Mouse (Mus musculus) embryonic facial prominence, embryonic 12.5 days (tissue): ENCODE data around the gene Bcl2l15. TPM values are rescaled to one million over a fixed set of nuclear protein-coding genes. Genes with fewer than 3 reads are reported as not detected.

ENCODE experiments used
- ATAC-seq: fragments of 200-750 bp; cut with Nextera tagmentation; 2 replicates; pipeline ENCODE4 v1.8.0; 2017; ENCODE audit not compliant: insufficient number of reproducible peaks, insufficient read depth, low FRiP score, low TSS enrichment
- H3K27ac ChIP-seq: fragments of 300-500 bp; sonication (generic); 2 replicates; pipeline ENCODE4 v1.5.1; 2016; ENCODE audit warnings: mild to moderate bottlenecking
- H3K27me3 ChIP-seq: fragments of 300-500 bp; sonication (generic); 2 replicates; pipeline ENCODE4 v1.6.1; 2016; ENCODE audit warnings: mild to moderate bottlenecking, moderate library complexity
- H3K36me3 ChIP-seq: fragments of 300-500 bp; sonication (generic); 2 replicates; pipeline ENCODE4 v1.6.1; 2016; ENCODE audit warnings: mild to moderate bottlenecking
- H3K4me1 ChIP-seq: fragments of 300-500 bp; sonication (generic); 2 replicates; pipeline ENCODE4 v1.6.1; 2016
- H3K4me2 ChIP-seq: fragments of 300-500 bp; sonication (generic); replicated peaks from 2 replicates; pipeline ENCODE4 v1.6.1; 2016; ENCODE audit warnings: mild to moderate bottlenecking, moderate library complexity
- H3K4me3 ChIP-seq: fragments of 300-500 bp; sonication (generic); 2 replicates; pipeline ENCODE4 v1.5.1; 2016; ENCODE audit warnings: mild to moderate bottlenecking
- H3K9ac ChIP-seq: fragments of 300-500 bp; sonication (generic); 2 replicates; pipeline ENCODE4 v1.6.1; 2016; ENCODE audit warnings: mild to moderate bottlenecking, moderate library complexity
- H3K9me3 ChIP-seq: fragments of 300-500 bp; sonication (generic); 2 replicates; pipeline ENCODE4 v1.6.1; 2016; ENCODE audit warnings: mild to moderate bottlenecking, moderate library complexity
- WGBS: fragments of 180-500 bp; shearing (Covaris S2); methylation state at CpG from one replicate; pipeline ENCODE4 v1.1.7; 2016; 5-methylcytosine and 5-hydroxymethylcytosine counted together
- polyA plus RNA-seq: library from polyadenylated mRNA; unstranded; fragments of >200 nt; fragmentation: Nextera tagmentation; extraction: Ambion mirVana; gene quantifications from 2 replicates; pipeline ENCODE4 v1.2.1, GENCODE M21; 2016

Gene Bcl2l15
- polyA plus RNA-seq, 1 experiment from 2014 or later: not detected

DNA sequence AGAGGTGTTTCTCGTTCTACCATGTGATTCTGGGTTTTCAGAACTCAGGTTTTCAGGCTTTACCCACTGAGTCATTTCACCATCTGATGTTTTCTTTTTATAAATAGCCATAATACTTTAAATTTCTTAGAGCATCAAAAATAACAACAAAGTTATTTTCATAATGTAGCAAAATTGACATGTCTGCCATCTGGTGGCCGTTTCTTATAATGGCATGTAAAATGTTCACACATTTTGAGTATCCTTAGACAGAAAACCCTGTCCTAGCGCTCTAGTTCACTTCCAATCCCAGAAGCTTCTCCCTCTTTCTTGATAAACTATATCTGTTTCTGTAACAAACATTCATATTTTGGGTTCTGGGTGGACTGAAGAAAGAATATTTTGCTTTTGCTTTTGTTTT is 55.2 kb downstream of the Bcl2l15 start:
- Histone ChIP-seq H3K9ac (no peak overlapping the region), H3K4me2 (no peak overlapping the region), H3K36me3 (no peaks in the 10 kb centered on the region), H3K4me1 (no peaks in the 10 kb centered on the region), H3K9me3 (no peaks in the 10 kb centered on the region), H3K27me3 (no peaks in the 10 kb centered on the region), H3K4me3 (no peak overlapping the region), H3K27ac (no peak overlapping the region)
- WGBS: 30% methylated on average over 3 of the region's 3 CpGs
- no peak for ATAC-seq

DNA sequence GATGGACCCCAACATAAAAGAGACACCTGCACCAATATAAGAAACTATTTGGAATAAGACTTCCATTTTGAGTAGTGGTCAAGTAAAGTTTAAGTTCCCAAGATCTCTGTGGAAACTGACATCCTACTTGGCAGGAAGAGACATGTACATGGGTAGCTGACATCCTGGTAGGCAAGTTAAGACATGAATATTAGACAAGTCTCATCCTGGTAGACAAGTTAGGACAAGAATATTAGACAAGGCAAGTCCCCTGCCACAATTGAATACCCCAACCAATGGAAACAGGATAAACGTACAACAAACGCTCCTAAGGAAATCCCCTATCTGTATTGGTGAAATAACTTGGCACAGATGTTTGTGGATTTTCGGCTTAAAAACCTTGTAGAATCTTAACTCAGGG is 61.0 kb downstream of the Bcl2l15 start:
- no peak for ATAC-seq
- Histone ChIP-seq H3K4me3 (no peak overlapping the region), H3K4me1 (no peaks in the 10 kb centered on the region), H3K4me2 (no peak overlapping the region), H3K27ac (no peak overlapping the region), H3K27me3 (no peaks in the 10 kb centered on the region), H3K36me3 (no peaks in the 10 kb centered on the region), H3K9ac (no peak overlapping the region), H3K9me3 (no peaks in the 10 kb centered on the region)
- 78% methylated on average over 3 of the region's 3 CpGs for WGBS

Other genes starting within 250 kb of the Bcl2l15 start
- 0.13 and 0.23 TPM in 2 replicates for gene Atg4a-ps, start 186.5 kb upstream of the Bcl2l15 start, polyA plus RNA-seq
- gene Olfml3, start 94.6 kb upstream of the Bcl2l15 start, polyA plus RNA-seq: 34.9 and 36.9 TPM in 2 replicates
- gene Gm10964, start 93.2 kb upstream of the Bcl2l15 start, polyA plus RNA-seq: not detected in 2 replicates
- 12.6 and 13.1 TPM in 2 replicates for gene Hipk1, start 41.0 kb upstream of the Bcl2l15 start, polyA plus RNA-seq
- 25.5 and 26.0 TPM in 2 replicates for gene Dclre1b, start 23.2 kb upstream of the Bcl2l15 start, polyA plus RNA-seq
- 24.0 and 24.8 TPM in 2 replicates for gene Ap4b1, start 23.1 kb upstream of the Bcl2l15 start, polyA plus RNA-seq
- gene Gm43064, start 23.0 kb upstream of the Bcl2l15 start, polyA plus RNA-seq: 0.18 and 0.27 TPM in 2 replicates
- 0.37 and 0.66 TPM in 2 replicates for gene Ptpn22, start 27.2 kb downstream of the Bcl2l15 start, polyA plus RNA-seq
- 17.3 and 18.6 TPM in 2 replicates for gene Rsbn1, start 81.5 kb downstream of the Bcl2l15 start, polyA plus RNA-seq
- gene Phtf1, start 135.5 kb downstream of the Bcl2l15 start, polyA plus RNA-seq: 46.5 and 51.4 TPM in 2 replicates